Mouse (Mus musculus): ENCODE data around the gene Pga5. TPM values are rescaled to one million over a fixed set of nuclear protein-coding genes. Genes with fewer than 3 reads are reported as not detected.

Pga5 gene
- polyA plus RNA-seq, 1 experiment, result not detected

GRCm38 (mm10) chr19:10665499-10665898 is 12.4 kb downstream of the Pga5 start:
- no peaks in the 10 kb centered on the region for H3K36me3 ChIP-seq (ENCODE audit: control insufficient read depth, insufficient read depth, low read length)
- TF ChIP-seq CTCF (IDR thresholded peaks at IDR 0.05; ENCODE audit: extremely low read depth, insufficient read length, insufficient replicate concordance, low read depth, low read length) (peak; percentile 90; the same call in 1 of the 2 replicates), POLR2A (IDR thresholded peaks at IDR 0.05; ENCODE audit: low read depth, low read length) (no peak)
- 3% methylated on average over 2 of the region's 2 CpGs for WGBS
- H3K27me3 ChIP-seq (ENCODE audit: control insufficient read depth, insufficient read depth, low read length), result no peaks in the 10 kb centered on the region
- peaks cover 7% of the 10 kb centered on the region; the same call in 1 of the 2 replicates for H3K4me1 ChIP-seq (ENCODE audit: control insufficient read depth, insufficient read depth, insufficient read length, low read length)
- no peak overlapping the region for H3K27ac ChIP-seq (ENCODE audit: insufficient read depth, low read depth, low read length)
- no peak overlapping the region for H3K4me3 ChIP-seq (ENCODE audit: low read depth, low read length)

GRCm38 (mm10) chr19:10665093-10665492 is 12.8 kb downstream of the Pga5 start:
- WGBS, result 20% methylated on average over 3 of the region's 3 CpGs
- Histone ChIP-seq H3K27me3 (ENCODE audit: control insufficient read depth, insufficient read depth, low read length) (no peaks in the 10 kb centered on the region), H3K36me3 (ENCODE audit: control insufficient read depth, insufficient read depth, low read length) (no peaks in the 10 kb centered on the region), H3K4me3 (ENCODE audit: low read depth, low read length) (no peak overlapping the region), H3K27ac (ENCODE audit: insufficient read depth, low read depth, low read length) (no peak overlapping the region), H3K4me1 (ENCODE audit: control insufficient read depth, insufficient read depth, insufficient read length, low read length) (peaks cover 7% of the 10 kb centered on the region; the same call in 1 of the 2 replicates)
- TF ChIP-seq CTCF (IDR thresholded peaks at IDR 0.05; ENCODE audit: extremely low read depth, insufficient read length, insufficient replicate concordance, low read depth, low read length) (no peak), POLR2A (IDR thresholded peaks at IDR 0.05; ENCODE audit: low read depth, low read length) (no peak)

GRCm38 (mm10) chr19:10662665-10663064 is 15.2 kb downstream of the Pga5 start:
- no peaks in the 10 kb centered on the region for H3K27me3 ChIP-seq (ENCODE audit: control insufficient read depth, insufficient read depth, low read length)

GRCm38 (mm10) chr19:10661919-10662318 is 16.0 kb downstream of the Pga5 start:
- H3K27ac ChIP-seq (ENCODE audit: insufficient read depth, low read depth, low read length), result no peak overlapping the region
- H3K4me3 ChIP-seq (ENCODE audit: low read depth, low read length), result no peak overlapping the region
- H3K27me3 ChIP-seq (ENCODE audit: control insufficient read depth, insufficient read depth, low read length), result no peaks in the 10 kb centered on the region
- TF ChIP-seq POLR2A (IDR thresholded peaks at IDR 0.05; ENCODE audit: low read depth, low read length) (no peak), CTCF (IDR thresholded peaks at IDR 0.05; ENCODE audit: extremely low read depth, insufficient read length, insufficient replicate concordance, low read depth, low read length) (no peak)
- WGBS, result 87% methylated on average over 2 of the region's 2 CpGs
- H3K4me1 ChIP-seq (ENCODE audit: control insufficient read depth, insufficient read depth, insufficient read length, low read length), result peaks cover 27% of the 10 kb centered on the region; the same call in 1 of the 2 replicates
- H3K36me3 ChIP-seq (ENCODE audit: control insufficient read depth, insufficient read depth, low read length), result no peaks in the 10 kb centered on the region

More at GRCm38 (mm10) chr19:10662665-10663064, 15.2 kb downstream of the Pga5 start:
- TF ChIP-seq CTCF (IDR thresholded peaks at IDR 0.05; ENCODE audit: extremely low read depth, insufficient read length, insufficient replicate concordance, low read depth, low read length) (no peak), POLR2A (IDR thresholded peaks at IDR 0.05; ENCODE audit: low read depth, low read length) (no peak)
- Histone ChIP-seq H3K4me1 (ENCODE audit: control insufficient read depth, insufficient read depth, insufficient read length, low read length) (peaks cover 23% of the 10 kb centered on the region; the same call in 1 of the 2 replicates), H3K27ac (ENCODE audit: insufficient read depth, low read depth, low read length) (0 out of 2 replicates have a peak overlapping the region, but pooled peaks have one; percentile 13), H3K4me3 (ENCODE audit: low read depth, low read length) (no peak overlapping the region), H3K36me3 (ENCODE audit: control insufficient read depth, insufficient read depth, low read length) (no peaks in the 10 kb centered on the region)
- 16% methylated on average over 3 of the region's 3 CpGs for WGBS

GRCm38 (mm10) chr19:10661373-10661772 is 16.5 kb downstream of the Pga5 start:
- Histone ChIP-seq H3K4me3 (ENCODE audit: low read depth, low read length) (no peak overlapping the region), H3K27me3 (ENCODE audit: control insufficient read depth, insufficient read depth, low read length) (no peaks in the 10 kb centered on the region), H3K36me3 (ENCODE audit: control insufficient read depth, insufficient read depth, low read length) (no peaks in the 10 kb centered on the region), H3K27ac (ENCODE audit: insufficient read depth, low read depth, low read length) (no peak overlapping the region), H3K4me1 (ENCODE audit: control insufficient read depth, insufficient read depth, insufficient read length, low read length) (peaks cover 31% of the 10 kb centered on the region; the same call in 1 of the 2 replicates)
- WGBS, result 89% methylated on average over 5 of the region's 5 CpGs
- TF ChIP-seq POLR2A (IDR thresholded peaks at IDR 0.05; ENCODE audit: low read depth, low read length) (no peak), CTCF (IDR thresholded peaks at IDR 0.05; ENCODE audit: extremely low read depth, insufficient read length, insufficient replicate concordance, low read depth, low read length) (no peak)

- Histone ChIP-seq H3K4me1 (ENCODE audit: control insufficient read depth, insufficient read depth, insufficient read length, low read length) (peaks cover 33% of the 10 kb centered on the region; the same call in 1 of the 2 replicates), H3K4me3 (ENCODE audit: low read depth, low read length) (no peak overlapping the region), H3K27me3 (ENCODE audit: control insufficient read depth, insufficient read depth, low read length) (no peaks in the 10 kb centered on the region), H3K36me3 (ENCODE audit: control insufficient read depth, insufficient read depth, low read length) (no peaks in the 10 kb centered on the region), H3K27ac (ENCODE audit: insufficient read depth, low read depth, low read length) (peak overlapping the region; percentile 96)
- TF ChIP-seq POLR2A (IDR thresholded peaks at IDR 0.05; ENCODE audit: low read depth, low read length), result no peak
- TF ChIP-seq CTCF (IDR thresholded peaks at IDR 0.05; ENCODE audit: extremely low read depth, insufficient read length, insufficient replicate concordance, low read depth, low read length), result no peak
- 68% methylated on average over 2 of the region's 2 CpGs for WGBS
Observed at GRCm38 (mm10) chr19:10658406-10658805, 19.5 kb downstream of the Pga5 start.

GRCm38 (mm10) chr19:10657742-10658141 is 20.1 kb downstream of the Pga5 start:
- WGBS, result 18% methylated on average over 5 of the region's 5 CpGs
- no peak for TF ChIP-seq POLR2A (IDR thresholded peaks at IDR 0.05; ENCODE audit: low read depth, low read length)
- no peak for TF ChIP-seq CTCF (IDR thresholded peaks at IDR 0.05; ENCODE audit: extremely low read depth, insufficient read length, insufficient replicate concordance, low read depth, low read length)
- peaks cover 33% of the 10 kb centered on the region; the same call in 1 of the 2 replicates for H3K4me1 ChIP-seq (ENCODE audit: control insufficient read depth, insufficient read depth, insufficient read length, low read length)
- peak overlapping the region; percentile 96 for H3K27ac ChIP-seq (ENCODE audit: insufficient read depth, low read depth, low read length)
- H3K4me3 ChIP-seq (ENCODE audit: low read depth, low read length), result peak overlapping the region; percentile 39
- H3K36me3 ChIP-seq (ENCODE audit: control insufficient read depth, insufficient read depth, low read length), result no peaks in the 10 kb centered on the region
- H3K27me3 ChIP-seq (ENCODE audit: control insufficient read depth, insufficient read depth, low read length), result no peaks in the 10 kb centered on the region

All from small intestine, adult 2 months (tissue).